Mouse (Mus musculus) heart, postnatal 0 days (tissue): Measurements from ENCODE around the gene Ankrd50. TPM values are rescaled to one million over a fixed set of nuclear protein-coding genes. Genes with fewer than 3 reads are reported as not detected.

Experiments used
- ATAC-seq: fragments of 200-750 bp; cut with Nextera tagmentation; 2 replicates; pipeline ENCODE4 v1.8.0; 2017; ENCODE audit warnings: low read depth, moderate number of reproducible peaks, moderate library complexity; ENCODE audit not compliant: insufficient read depth
- DNase-seq: peaks from one replicate; pipeline ENCODE4 v3.0.0-alpha.2; 2016; ENCODE audit warnings: low spot score
- H3K27ac ChIP-seq: fragments of 300-500 bp; sonication (generic); 2 replicates; pipeline ENCODE4 v1.5.1; 2014; ENCODE audit warnings: low read depth, mild to moderate bottlenecking
- H3K27me3 ChIP-seq: fragments of 300-500 bp; sonication (generic); 2 replicates; pipeline ENCODE4 v1.6.1; 2014; ENCODE audit warnings: low read length, mixed read lengths; ENCODE audit not compliant: control insufficient read depth, insufficient read depth
- H3K36me3 ChIP-seq: fragments of 300-500 bp; sonication (generic); replicated peaks from 2 replicates; pipeline ENCODE4 v1.6.1; 2014; ENCODE audit warnings: low read length, mixed read lengths; ENCODE audit not compliant: control insufficient read depth, insufficient read depth
- H3K4me1 ChIP-seq: fragments of 300-500 bp; sonication (generic); 2 replicates; pipeline ENCODE4 v1.6.1; 2014; ENCODE audit warnings: antibody characterized with exemption; ENCODE audit not compliant: control insufficient read depth, insufficient read depth
- H3K4me2 ChIP-seq: fragments of 300-500 bp; sonication (generic); 2 replicates; pipeline ENCODE4 v1.6.1; 2014; ENCODE audit warnings: low read depth, mild to moderate bottlenecking, low read length, moderate library complexity
- H3K4me3 ChIP-seq: fragments of 300-500 bp; sonication (generic); 2 replicates; pipeline ENCODE4 v1.5.1; 2014; ENCODE audit warnings: low read depth, low read length
- H3K9ac ChIP-seq: fragments of 300-500 bp; sonication (generic); replicated peaks from 2 replicates; pipeline ENCODE4 v1.6.1; 2014; ENCODE audit warnings: low read depth, low read length, mixed read lengths
- H3K9me3 ChIP-seq: fragments of 300-500 bp; sonication (generic); replicated peaks from 2 replicates; pipeline ENCODE4 v1.6.1; 2016; ENCODE audit warnings: low read length; ENCODE audit not compliant: control insufficient read depth
- CTCF ChIP-seq: IDR thresholded peaks from 2 replicates; pipeline ENCODE4 v1.5.1; 2016; ENCODE audit warnings: antibody characterized with exemption, control low read depth, low read depth
- EP300 ChIP-seq: IDR thresholded peaks from 2 replicates; pipeline ENCODE4 v1.6.1; 2016; ENCODE audit warnings: antibody characterized with exemption, low read depth
- WGBS: fragments of 180-500 bp; shearing (Covaris S2); extraction: QIAGEN DNeasy Blood & Tissue Kit; methylation state at CpG from one replicate; pipeline ENCODE4 v1.1.7; 2014; 5-methylcytosine and 5-hydroxymethylcytosine counted together
- polyA plus RNA-seq: library from polyadenylated mRNA; unstranded; fragments of >200 nt; fragmentation: Nextera tagmentation; extraction: Ambion mirVana; gene quantifications from 2 replicates; pipeline ENCODE4 v1.2.1, GENCODE M21; 2015
- total RNA-seq: library from RNA; depleted of rRNA; stranded (reverse); fragments of >200 nt; gene quantifications from 2 replicates; pipeline ENCODE4 v1.2.3, GENCODE M21; 2014; ENCODE audit warnings: low replicate concordance

Gene Ankrd50
- total and polyA plus RNA-seq, 2 experiments from 2014 or later: 10.9 to 85.9 TPM

DNA sequence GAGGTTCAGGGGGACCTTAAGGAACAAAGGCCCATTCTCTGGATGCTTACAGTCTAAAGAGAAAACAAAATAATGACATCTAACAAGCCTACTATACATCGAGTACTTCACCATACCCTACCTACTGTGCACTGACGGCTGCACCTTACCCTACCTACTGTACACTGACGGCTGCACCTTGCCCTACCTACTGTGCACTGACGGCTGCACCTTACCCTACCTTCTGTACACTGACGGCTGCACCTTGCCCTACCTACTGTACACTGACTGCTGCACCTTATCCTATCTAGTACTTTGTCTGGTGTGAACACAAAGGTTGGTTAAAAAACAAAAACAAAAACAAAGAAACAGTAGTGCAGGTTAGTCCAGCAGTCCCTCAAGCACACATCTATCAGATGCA is 18.5 kb downstream of the Ankrd50 start:
- Histone ChIP-seq H3K4me2 (no peak overlapping the region), H3K27me3 (no peaks in the 10 kb centered on the region), H3K36me3 (peaks cover 22% of the 10 kb centered on the region), H3K9ac (no peak overlapping the region), H3K27ac (no peak overlapping the region), H3K4me1 (no peaks in the 10 kb centered on the region), H3K9me3 (no peaks in the 10 kb centered on the region), H3K4me3 (no peak overlapping the region)
- ATAC-seq (no peak), DNase-seq (no peak)
- WGBS: 91% methylated on average over 5 of the region's 5 CpGs
- TF ChIP-seq CTCF (no peak), EP300 (no peak)

DNA sequence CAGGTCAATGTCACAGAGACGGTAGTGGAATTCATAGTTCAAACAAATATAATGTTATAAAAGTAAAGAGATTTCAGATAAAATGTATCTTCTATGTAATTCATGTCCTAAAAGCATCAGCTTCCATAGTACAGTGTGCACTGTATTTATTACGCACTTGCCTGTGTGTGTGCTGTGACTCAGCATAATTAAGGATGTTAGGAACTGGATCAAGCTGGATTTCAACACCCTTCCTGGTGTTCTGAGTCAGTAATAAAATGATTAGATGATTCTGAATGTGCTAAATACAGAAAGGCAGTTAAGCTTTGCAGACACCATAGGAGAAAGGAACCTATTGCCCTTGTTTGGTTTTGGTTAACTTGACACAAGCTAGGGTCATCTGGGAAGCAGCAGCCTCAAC is 21.5 kb downstream of the Ankrd50 start:
- no peaks in the 10 kb centered on the region for H3K27me3 ChIP-seq
- TF ChIP-seq EP300 (no peak), CTCF (no peak)
- no peak overlapping the region for H3K27ac ChIP-seq
- no peak overlapping the region for H3K4me3 ChIP-seq
- peaks cover 40% of the 10 kb centered on the region for H3K36me3 ChIP-seq
- H3K9ac ChIP-seq: no peak overlapping the region
- no peaks in the 10 kb centered on the region for H3K9me3 ChIP-seq
- DNase-seq (no peak), ATAC-seq (no peak)
- H3K4me1 ChIP-seq: no peaks in the 10 kb centered on the region
- 91% methylated on average over 2 of the region's 2 CpGs for WGBS
- no peak overlapping the region for H3K4me2 ChIP-seq

DNA sequence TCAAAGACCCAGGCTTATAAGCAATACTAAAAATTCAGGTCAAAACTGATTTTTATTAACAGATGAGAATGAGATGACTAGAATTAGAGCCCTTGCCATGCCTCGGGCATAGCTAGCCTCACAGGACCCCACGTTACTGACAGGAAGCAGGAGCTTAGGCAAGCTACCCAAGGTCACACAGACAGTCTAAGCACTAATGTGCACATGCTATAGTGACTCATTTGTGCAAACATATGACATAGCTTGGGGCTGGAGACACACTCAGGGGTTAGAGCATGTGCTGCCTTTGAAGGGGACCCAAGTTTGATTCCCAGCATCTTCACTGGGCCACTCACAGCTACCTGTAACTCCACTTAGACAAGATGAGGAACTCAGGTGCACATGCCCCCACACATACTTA is 22.9 kb downstream of the Ankrd50 start:
- H3K27me3 ChIP-seq: no peaks in the 10 kb centered on the region
- H3K9ac ChIP-seq: no peak overlapping the region
- no peak overlapping the region for H3K4me3 ChIP-seq
- no peak overlapping the region for H3K4me2 ChIP-seq
- peaks cover 50% of the 10 kb centered on the region for H3K36me3 ChIP-seq
- 69% methylated on average over 2 of the region's 2 CpGs for WGBS
- ATAC-seq: no peak
- H3K4me1 ChIP-seq: no peaks in the 10 kb centered on the region
- no peak overlapping the region for H3K27ac ChIP-seq
- no peak for DNase-seq
- TF ChIP-seq EP300: no peak
- TF ChIP-seq CTCF: no peak
- no peaks in the 10 kb centered on the region for H3K9me3 ChIP-seq

DNA sequence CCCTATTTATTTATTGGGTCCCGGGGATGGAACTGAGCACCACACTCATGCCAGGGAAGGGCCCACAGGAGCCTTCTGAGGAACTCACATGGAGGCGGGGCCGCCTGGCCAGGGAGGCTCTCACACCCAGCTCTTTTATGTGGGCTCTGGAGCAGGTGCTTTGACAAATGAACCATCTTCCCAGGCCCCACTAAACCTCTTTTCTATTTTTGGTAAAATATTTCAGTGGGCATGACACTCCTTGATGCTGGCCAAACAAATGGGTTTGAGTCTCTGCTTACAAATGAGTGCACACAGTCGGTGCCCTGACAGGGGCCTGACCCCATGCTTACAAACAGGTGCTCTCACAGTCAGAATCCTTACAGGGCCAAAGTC is 24.4 kb downstream of the Ankrd50 start:
- no peak overlapping the region for H3K4me2 ChIP-seq
- TF ChIP-seq CTCF: no peak
- no peak for TF ChIP-seq EP300
- no peaks in the 10 kb centered on the region for H3K4me1 ChIP-seq
- WGBS: 93% methylated on average over 4 of the region's 4 CpGs
- peaks cover 65% of the 10 kb centered on the region for H3K36me3 ChIP-seq
- ATAC-seq (no peak), DNase-seq (no peak)
- no peak overlapping the region for H3K27ac ChIP-seq
- H3K9me3 ChIP-seq: no peaks in the 10 kb centered on the region
- H3K9ac ChIP-seq: no peak overlapping the region
- H3K27me3 ChIP-seq: no peaks in the 10 kb centered on the region
- no peak overlapping the region for H3K4me3 ChIP-seq

DNA sequence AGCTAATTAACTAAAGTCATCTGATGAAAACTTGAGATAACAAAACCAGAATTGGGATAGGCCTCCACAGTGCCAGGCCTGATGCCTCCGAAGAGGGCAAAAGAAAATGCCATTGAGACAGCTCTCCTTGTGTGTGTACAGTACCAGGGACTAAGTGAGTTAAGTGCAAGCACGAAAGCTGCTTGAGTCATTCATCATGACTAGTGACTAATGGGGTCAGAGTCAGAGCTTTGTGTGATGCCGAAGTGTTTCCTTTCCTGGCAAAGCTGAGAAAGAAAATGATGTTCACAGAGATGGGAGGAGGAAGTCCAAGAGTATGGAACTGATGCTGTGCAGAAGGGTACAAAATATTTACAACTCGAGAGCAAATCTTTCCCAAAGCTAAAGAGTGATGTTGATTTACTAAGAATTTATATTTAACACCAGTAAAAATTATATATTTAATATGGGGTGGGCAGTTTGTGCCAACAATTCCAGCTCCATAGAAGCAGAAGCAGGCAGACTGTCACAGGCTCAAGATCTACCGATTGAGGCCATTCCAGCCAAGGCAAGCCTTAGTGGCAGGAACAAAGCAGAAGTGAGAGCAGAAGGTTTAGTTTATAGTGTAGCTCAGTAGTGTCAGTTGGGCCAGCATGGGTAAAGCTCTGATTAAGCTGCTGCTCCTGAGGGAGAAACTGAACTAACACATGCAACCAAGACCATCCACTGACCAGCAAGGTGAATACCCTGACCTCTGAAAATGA is 25.0 kb downstream of the Ankrd50 start:
- H3K36me3 ChIP-seq: peaks cover 71% of the 10 kb centered on the region
- WGBS: 63% methylated on average over 5 of the region's 5 CpGs
- H3K9me3 ChIP-seq: no peaks in the 10 kb centered on the region
- H3K27ac ChIP-seq: no peak overlapping the region
- no peak overlapping the region for H3K9ac ChIP-seq
- no peak overlapping the region for H3K4me2 ChIP-seq
- H3K4me1 ChIP-seq: no peaks in the 10 kb centered on the region
- no peaks in the 10 kb centered on the region for H3K27me3 ChIP-seq
- no peak for TF ChIP-seq CTCF
- TF ChIP-seq EP300: no peak
- no peak overlapping the region for H3K4me3 ChIP-seq
- DNase-seq: no peak
- ATAC-seq: no peak

DNA sequence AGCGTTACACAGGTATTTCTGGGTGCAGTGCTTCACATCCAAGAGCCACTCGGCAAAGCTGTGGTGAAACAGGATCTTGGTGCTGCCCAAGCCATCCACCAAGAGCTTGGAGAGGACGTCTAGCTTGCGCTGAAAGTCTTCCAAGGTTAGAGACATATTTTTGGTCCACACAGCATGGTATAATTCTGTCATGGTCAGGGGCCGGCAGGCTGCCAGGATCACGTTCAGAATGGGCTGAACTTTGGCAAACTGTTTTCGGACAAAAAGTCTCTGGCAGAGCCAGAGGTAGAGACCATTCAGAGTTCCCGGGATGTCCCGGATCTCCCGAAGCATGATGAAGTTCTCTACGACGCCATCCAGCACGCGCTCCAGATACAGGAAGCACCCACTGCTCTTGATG is 27.6 kb downstream of the Ankrd50 start:
- no peak for ATAC-seq
- Histone ChIP-seq H3K36me3 (peaks cover 81% of the 10 kb centered on the region), H3K9ac (no peak overlapping the region), H3K4me2 (no peak overlapping the region), H3K4me1 (no peaks in the 10 kb centered on the region), H3K27me3 (no peaks in the 10 kb centered on the region), H3K27ac (no peak overlapping the region), H3K4me3 (no peak overlapping the region), H3K9me3 (no peaks in the 10 kb centered on the region)
- DNase-seq: no peak
- WGBS: 94% methylated on average over 14 of the region's 14 CpGs
- TF ChIP-seq EP300: no peak
- TF ChIP-seq CTCF: no peak
